Mouse (Mus musculus) kidney, adult 2 months (tissue): ENCODE measurements at regions not wholly inside any gene's neighbourhood (a gene's known extent, or its start where the extent isn't known, plus 50 kb on each side); places are given as distances from the start of the nearest gene placed in this dataset.

Experiments used
- DNase-seq: peaks from one replicate; pipeline ENCODE4 v3.0.0; 2021
- H3K27ac ChIP-seq: fragments of 200-500 bp; 2 replicates; pipeline ENCODE4 v1.5.1; 2012; ENCODE audit warnings: low read depth, low read length, control low read depth, inconsistent platforms; ENCODE audit not compliant: insufficient read depth
- H3K27me3 ChIP-seq: fragments of 200-500 bp; replicated peaks from 2 replicates; pipeline ENCODE4 v1.6.1; 2012; ENCODE audit warnings: mild to moderate bottlenecking, moderate library complexity, low read length, inconsistent platforms; ENCODE audit not compliant: control insufficient read depth, insufficient read depth
- H3K36me3 ChIP-seq: fragments of 200-500 bp; 2 replicates; pipeline ENCODE4 v1.6.1; 2012; ENCODE audit warnings: mild to moderate bottlenecking, moderate library complexity, low read length, inconsistent platforms; ENCODE audit not compliant: control insufficient read depth, insufficient read depth
- H3K4me1 ChIP-seq: fragments of 200-500 bp; 2 replicates; pipeline ENCODE4 v1.6.1; 2011; ENCODE audit warnings: low read length; ENCODE audit not compliant: control insufficient read depth, insufficient read depth
- H3K4me3 ChIP-seq: fragments of 200-500 bp; 2 replicates; pipeline ENCODE4 v1.5.1; 2011; ENCODE audit warnings: mild to moderate bottlenecking, low read depth, low read length, control low read depth; ENCODE audit not compliant: insufficient read depth
- CTCF ChIP-seq: fragments of 200-500 bp; conservative IDR thresholded peaks from 2 replicates; pipeline ENCODE4 v1.5.1; 2011; ENCODE audit warnings: low read depth, mild to moderate bottlenecking, control low read depth, low read length, moderate library complexity, mixed read lengths; ENCODE audit not compliant: insufficient read depth, insufficient read length
- POLR2A ChIP-seq: fragments of 200-500 bp; IDR thresholded peaks from one replicate; pipeline ENCODE4 v1.6.1; 2011; ENCODE audit warnings: low read depth, low read length, control low read depth
- WGBS: fragments of 180-500 bp; shearing (Covaris S2); methylation state at CpG from one replicate; pipeline ENCODE4 v1.1.7; 2018; 5-methylcytosine and 5-hydroxymethylcytosine counted together

DNA sequence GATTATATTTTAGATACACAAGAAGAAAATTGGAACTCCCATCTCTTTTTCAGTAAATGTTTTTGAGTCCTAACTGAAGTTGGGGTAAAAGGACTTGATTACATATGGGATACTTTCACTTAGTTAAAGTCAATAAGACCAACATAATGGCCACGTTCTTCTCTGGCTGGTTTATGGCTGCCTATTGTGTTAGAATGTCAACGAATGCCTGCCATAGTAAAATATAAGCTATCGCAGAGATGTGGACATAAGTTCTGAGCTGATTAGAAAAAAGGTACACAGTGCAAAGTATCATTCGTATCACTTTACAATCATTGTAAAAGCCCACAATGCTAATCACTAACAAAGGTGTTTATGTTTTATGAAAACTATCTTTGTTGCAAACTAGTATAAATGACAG lies 173.2 kb upstream of the Rgmb start:
- TF ChIP-seq CTCF = no peak
- TF ChIP-seq POLR2A = no peak
- H3K27me3 ChIP-seq = no peaks in the 10 kb centered on the region
- no peaks in the 10 kb centered on the region for H3K4me1 ChIP-seq
- WGBS = 72% methylated on average over 4 of the region's 4 CpGs
- no peak overlapping the region for H3K27ac ChIP-seq
- no peaks in the 10 kb centered on the region for H3K36me3 ChIP-seq
- no peak for DNase-seq
- H3K4me3 ChIP-seq = no peak overlapping the region

GRCm38 (mm10) chr17:15998771-15999170 lies 167.9 kb upstream of the Rgmb start:
- H3K36me3 ChIP-seq = no peaks in the 10 kb centered on the region
- 89% methylated on average over 4 of the region's 4 CpGs for WGBS
- TF ChIP-seq POLR2A = no peak
- TF ChIP-seq CTCF = no peak
- DNase-seq = no peak
- no peaks in the 10 kb centered on the region for H3K27me3 ChIP-seq
- no peak overlapping the region for H3K27ac ChIP-seq
- no peak overlapping the region for H3K4me3 ChIP-seq
- no peaks in the 10 kb centered on the region for H3K4me1 ChIP-seq

DNA sequence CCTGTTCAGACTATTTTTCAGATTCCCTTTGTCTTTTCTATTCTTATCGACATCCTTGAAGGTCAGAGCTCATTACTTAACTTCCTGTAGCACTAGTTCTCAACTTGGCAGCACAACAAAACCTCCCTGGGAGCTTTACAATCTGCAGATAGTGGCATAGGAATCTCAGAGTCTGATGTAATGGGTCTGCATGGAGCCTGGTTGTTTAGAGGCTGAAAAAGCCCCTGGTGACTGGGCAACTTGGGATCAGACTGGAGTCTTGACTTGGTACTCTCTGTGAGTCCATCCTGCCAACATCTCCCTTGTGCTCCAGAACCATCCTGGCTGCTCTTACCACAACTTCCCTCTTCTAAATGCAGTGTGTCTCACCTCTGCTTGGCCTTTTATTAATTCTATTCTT lies 166.4 kb upstream of the Rgmb start:
- TF ChIP-seq CTCF (no peak), POLR2A (no peak)
- 32% methylated on average over 1 of the region's 1 CpGs for WGBS

DNA sequence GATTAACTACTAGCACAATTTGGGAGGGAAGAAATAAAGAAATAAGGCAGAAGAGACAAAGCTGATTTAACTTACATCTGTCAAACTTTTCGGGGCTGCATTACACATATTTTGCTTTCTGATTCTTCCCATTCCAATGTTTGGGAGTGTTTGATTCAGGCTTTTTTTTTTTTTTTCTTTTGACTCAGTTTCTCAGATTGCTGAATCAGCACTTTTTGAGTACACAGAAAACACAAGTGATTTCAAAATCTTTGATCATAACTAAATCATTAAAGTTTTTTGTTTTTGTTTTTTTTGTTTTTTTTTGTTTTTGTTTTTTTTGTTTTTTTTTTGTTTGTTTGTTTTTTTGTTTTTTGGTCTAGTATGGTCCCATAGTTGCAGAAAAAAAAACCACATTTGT lies 164.7 kb upstream of the Rgmb start:
- H3K27me3 ChIP-seq = no peaks in the 10 kb centered on the region
- H3K4me3 ChIP-seq = no peak overlapping the region
- no peak for DNase-seq
- TF ChIP-seq CTCF = no peak
- no peak for TF ChIP-seq POLR2A
- no peaks in the 10 kb centered on the region for H3K4me1 ChIP-seq
- WGBS = 83% methylated on average over 1 of the region's 1 CpGs
- no peaks in the 10 kb centered on the region for H3K36me3 ChIP-seq
- no peak overlapping the region for H3K27ac ChIP-seq

More for the DNA sequence above, 166.4 kb upstream of the Rgmb start:
- peak; percentile 9 for DNase-seq
- no peaks in the 10 kb centered on the region for H3K27me3 ChIP-seq
- H3K4me1 ChIP-seq = no peaks in the 10 kb centered on the region
- no peak overlapping the region for H3K27ac ChIP-seq
- no peak overlapping the region for H3K4me3 ChIP-seq
- no peaks in the 10 kb centered on the region for H3K36me3 ChIP-seq

- DNase-seq = peak; percentile 27
- H3K4me1 ChIP-seq = no peaks in the 10 kb centered on the region
- 38% methylated on average over 7 of the region's 7 CpGs for WGBS
- no peak overlapping the region for H3K4me3 ChIP-seq
- no peak for TF ChIP-seq POLR2A
- TF ChIP-seq CTCF = no peak
- H3K36me3 ChIP-seq = no peaks in the 10 kb centered on the region
- no peaks in the 10 kb centered on the region for H3K27me3 ChIP-seq
- no peak overlapping the region for H3K27ac ChIP-seq
These were observed 162.8 kb upstream of the Rgmb start for GRCm38 (mm10) chr17:15993361-15994287.

DNA sequence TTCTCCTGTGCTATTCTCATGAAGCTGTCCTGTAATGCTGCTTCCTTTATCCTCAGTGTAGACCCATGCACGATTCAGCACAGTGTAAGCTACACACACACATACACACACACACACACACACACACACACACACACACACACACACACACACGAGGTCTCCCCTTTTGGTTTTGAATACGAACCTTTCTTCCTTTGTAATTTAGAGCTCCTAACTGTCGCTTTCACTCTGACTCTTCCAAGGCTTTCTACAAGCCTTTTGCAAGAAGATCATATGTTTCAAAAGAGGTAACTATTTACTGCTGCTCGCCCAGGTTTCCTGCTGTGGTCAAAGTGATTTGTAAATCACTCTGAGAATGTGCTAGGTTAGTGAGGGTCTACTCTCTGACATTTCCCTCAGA lies 161.1 kb upstream of the Rgmb start:
- no peak for DNase-seq
- Histone ChIP-seq H3K36me3 (no peaks in the 10 kb centered on the region), H3K27me3 (no peaks in the 10 kb centered on the region), H3K4me1 (no peaks in the 10 kb centered on the region), H3K4me3 (no peak overlapping the region), H3K27ac (no peak overlapping the region)
- 51% methylated on average over 5 of the region's 5 CpGs for WGBS
- TF ChIP-seq POLR2A = no peak
- TF ChIP-seq CTCF = no peak

DNA sequence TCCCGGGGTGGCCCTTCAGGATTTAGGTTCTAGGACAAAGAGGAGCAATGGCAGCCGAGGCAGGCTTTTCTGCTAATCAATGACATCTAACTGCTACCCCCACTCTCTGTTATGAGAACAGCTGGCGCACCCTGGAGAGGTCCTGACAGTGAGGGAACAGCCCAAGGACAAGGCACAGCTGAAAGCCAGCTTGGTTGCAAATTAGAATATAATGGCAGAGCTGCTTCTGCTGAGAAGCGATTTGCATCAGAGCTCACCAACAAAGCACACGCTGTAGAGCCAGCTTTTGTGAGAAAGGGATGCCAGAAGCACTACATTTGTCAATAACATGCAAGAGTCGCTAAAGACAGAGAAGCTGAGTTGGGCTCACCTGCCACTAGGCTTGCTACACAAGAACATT lies 159.5 kb upstream of the Rgmb start:
- Histone ChIP-seq H3K4me3 (no peak overlapping the region), H3K36me3 (no peaks in the 10 kb centered on the region), H3K27ac (no peak overlapping the region), H3K27me3 (no peaks in the 10 kb centered on the region), H3K4me1 (no peaks in the 10 kb centered on the region)
- WGBS = 38% methylated on average over 6 of the region's 6 CpGs
- DNase-seq = no peak
- TF ChIP-seq POLR2A = no peak
- TF ChIP-seq CTCF = no peak

GRCm38 (mm10) chr17:15981558-15981957 lies 150.7 kb upstream of the Rgmb start:
- DNase-seq = no peak
- H3K27ac ChIP-seq = no peak overlapping the region
- 69% methylated on average over 2 of the region's 2 CpGs for WGBS
- TF ChIP-seq CTCF (no peak), POLR2A (no peak)
- H3K36me3 ChIP-seq = no peaks in the 10 kb centered on the region
- H3K4me3 ChIP-seq = no peak overlapping the region
- H3K27me3 ChIP-seq = no peaks in the 10 kb centered on the region
- no peaks in the 10 kb centered on the region for H3K4me1 ChIP-seq
